12 mouse cellular contexts compared by ENCODE assay signal in genomic region chr14:60592339-60592738, GRCm38 (mm10). TPM values are rescaled to one million over a fixed set of nuclear protein-coding genes. Genes with fewer than 3 reads are reported as not detected.
DNase-seq lines count a peak whose midpoint lies in the region; ATAC-seq and TF ChIP-seq lines count a peak whose summit lies in the region.
"Had no signal": no experiment of that assay in that cellular context is flagged by ENCODE, and none has a peak within 500 bp of the region (broad histone marks: within the 10 kb centered on the region; RNA-seq: fewer than 3 reads in every experiment).

No protein-coding gene starts in this region.

- TF ChIP-seq RAD21 in CH12.LX (IDR thresholded peaks at IDR 0.05; ENCODE audit: low read depth, low read length): no peak

- H3K9me3 ChIP-seq in heart, embryonic 13.5 days: no peaks in the 10 kb centered on the region
- no peaks in the 10 kb centered on the region for H3K9me3 ChIP-seq in kidney, postnatal 0 days (replicated peaks; ENCODE audit: low read length)
- H3K9me3 ChIP-seq in CH12.LX (replicated peaks; ENCODE audit: low read length): no peaks in the 10 kb centered on the region

- ATAC-seq in heart, embryonic 13.5 days (ENCODE audit: extremely low read depth, insufficient number of reproducible peaks, low FRiP score, low TSS enrichment): no peak
- ATAC-seq in kidney, postnatal 0 days (replicated peaks; ENCODE audit: low FRiP score, low read depth): no peak
- ATAC-seq in hematopoietic stem cell, adult 5-6 weeks (replicated peaks in 1 of 2; ENCODE audit: insufficient read depth in 1 of 2, low FRiP score in 2 of 2, low TSS enrichment in 1 of 2, low read depth in 1 of 2, poor library complexity in 2 of 2, severe bottlenecking in 2 of 2): peak; percentile 14 to 15; a peak in 2 of 4 replicates
- ATAC-seq in activated CD4-positive, CD25-positive, alpha-beta regulatory T cell, adult 4 months: no peak
- ATAC-seq: intestine, embryonic 16.5 days had no signal

- H3K9ac ChIP-seq in heart, embryonic 13.5 days: no peak overlapping the region
- no peak overlapping the region for H3K9ac ChIP-seq in kidney, postnatal 0 days (ENCODE audit: low read depth, low read length)
- H3K9ac ChIP-seq in CH12.LX (ENCODE audit: insufficient read depth, low read depth): no peak overlapping the region

- peak overlapping the region; percentile 20; the same call in 1 of the 2 replicates for H3K27ac ChIP-seq in heart, embryonic 13.5 days (replicated peaks)
- H3K27ac ChIP-seq in kidney, postnatal 0 days: peak overlapping the region; percentile 64
- H3K27ac ChIP-seq in CH12.LX (ENCODE audit: insufficient read depth, low read depth): no peak overlapping the region

- in situ Hi-C loops in CH12.LX (cut with MboI; ENCODE audit: low pct_ligation_motif_present, low pct_unique_long_range_greater_than_20kb, low sequenced_read_pairs): no loop called here

- no peak for TF ChIP-seq EP300 in CH12.LX (IDR thresholded peaks at IDR 0.05; ENCODE audit: low read length)

- intact Hi-C loops in heart, postnatal 36 days (cut with DNase I): loop anchor here (2.0 to 5.0 kb wide), 2 partner anchors 35 to 62 kb away; no protein-coding TSS in a partner anchor

- peaks cover 36% of the 10 kb centered on the region for H3K4me1 ChIP-seq in heart, embryonic 13.5 days
- H3K4me1 ChIP-seq in kidney, postnatal 0 days (replicated peaks; ENCODE audit: insufficient read depth, low read length): peaks cover 13% of the 10 kb centered on the region; the same call in 1 of the 2 replicates
- peaks cover 3 to 7% of the 10 kb centered on the region in 2 experiments; a peak in 2 of 4 replicates for H3K4me1 ChIP-seq in CH12.LX (ENCODE audit: control insufficient read depth in 1 of 2, insufficient read depth in 2 of 2)

- TF ChIP-seq CTCF in kidney, postnatal 0 days (IDR thresholded peaks at IDR 0.05; ENCODE audit: low read depth): no peak
- no peak for TF ChIP-seq CTCF in CH12.LX (conservative IDR thresholded peaks at IDR 0.05 in 1 of 2, IDR thresholded peaks at IDR 0.05 in 1 of 2; ENCODE audit: low read depth in 2 of 2, low read length in 2 of 2)

- H3K4me2 ChIP-seq in heart, embryonic 13.5 days: no peak overlapping the region
- H3K4me2 ChIP-seq in kidney, postnatal 0 days (ENCODE audit: low read length): no peak overlapping the region
- H3K4me2 ChIP-seq in CH12.LX (ENCODE audit: insufficient read depth, low read depth, poor library complexity, severe bottlenecking): no peak overlapping the region
- H3K4me2 ChIP-seq: liver, embryonic 11.5 days had no signal

- no peaks in the 10 kb centered on the region for H3K36me3 ChIP-seq in heart, embryonic 13.5 days
- H3K36me3 ChIP-seq in kidney, postnatal 0 days (ENCODE audit: insufficient read depth, low read length): no peaks in the 10 kb centered on the region
- H3K36me3 ChIP-seq in CH12.LX (replicated peaks in 1 of 2; ENCODE audit: control insufficient read depth in 1 of 2, insufficient read depth in 1 of 2, low read length in 1 of 2): no peaks in the 10 kb centered on the region

- H3K4me3 ChIP-seq in heart, embryonic 13.5 days: no peak overlapping the region
- H3K4me3 ChIP-seq in kidney, postnatal 0 days (replicated peaks; ENCODE audit: low read depth, low read length): no peak overlapping the region
- H3K4me3 ChIP-seq in CH12.LX (replicated peaks in 1 of 3; ENCODE audit: low read depth in 2 of 3, low read length in 2 of 3, poor library complexity in 1 of 3): no peak overlapping the region

- TF ChIP-seq POLR2A in CH12.LX (IDR thresholded peaks at IDR 0.05; ENCODE audit: low read depth, low read length): no peak

- H3K27me3 ChIP-seq in heart, embryonic 13.5 days (replicated peaks): peaks cover 29% of the 10 kb centered on the region
- no peaks in the 10 kb centered on the region for H3K27me3 ChIP-seq in kidney, postnatal 0 days (ENCODE audit: insufficient read depth, low read length)
- H3K27me3 ChIP-seq in CH12.LX (replicated peaks): peaks cover 1% of the 10 kb centered on the region

- no peak for DNase-seq in heart, postnatal 36 days
- DNase-seq in kidney, postnatal 0 days (ENCODE audit: low spot score): no peak
- DNase-seq in kidney, postnatal 36 days: no peak
- DNase-seq in CH12.LX (ENCODE audit: extremely low read depth): peak; percentile 29
- DNase-seq in urinary bladder, adult 2 months (ENCODE audit: low spot score): no peak
- DNase-seq: cerebellum, adult 11-12 months; spleen, adult 18-20 months had no signal

- no peaks in the 10 kb centered on the region for H3K79me2 ChIP-seq in CH12.LX (replicated peaks; ENCODE audit: control insufficient read depth, extremely low read depth, insufficient read depth, poor library complexity, severe bottlenecking)

- 69% methylated on average over 5 of the region's 5 CpGs for WGBS in heart, embryonic 13.5 days
- WGBS in kidney, postnatal 0 days: 66% methylated on average over 5 of the region's 5 CpGs

- dilution Hi-C loops in CH12.LX (cut with MboI; ENCODE audit: extremely low pct_ligation_motif_present, extremely low pct_unique_long_range_greater_than_20kb, low sequenced_read_pairs): no loop called here

TF ChIP-seq in CH12.LX, 34 proteins besides CTCF, POLR2A, EP300 and RAD21:
- no peak for TF ChIP-seq NELFE (IDR thresholded peaks at IDR 0.05; ENCODE audit: low read depth, low read length)

RNA-seq across cellular contexts. Expression of gene Spata13, which starts 41.5 kb away (rescaled TPM):
- 13.4 and 14.9 TPM in 2 replicates for polyA plus RNA-seq in heart, embryonic 13.5 days (2015; fragmentation: Nextera tagmentation; extraction: Ambion mirVana)
- 10 to 100 TPM; 13.5 to 16.4 TPM for total RNA-seq in heart, postnatal 36 days (2021)
- polyA plus RNA-seq in kidney, postnatal 0 days (2015; fragmentation: Nextera tagmentation; extraction: Ambion mirVana): 47.4 and 49.9 TPM in 2 replicates
- total RNA-seq in CH12.LX (2012; rRNA removed) (15.9 and 17.0 TPM in 2 replicates), CH12.LX (2014; rRNA removed) (11.6 and 11.8 TPM in 2 replicates)
- 12.5 and 13.6 TPM in 2 replicates for polyA plus RNA-seq in CH12.LX (2012; ENCODE audit: insufficient read length, low read depth)
- total RNA-seq in hematopoietic stem cell, adult 5-6 weeks (2017): 33.3 and 40.7 TPM in 2 replicates
- 26.6 and 39.2 TPM in 2 replicates for polyA plus RNA-seq in urinary bladder, adult 2 months (2012; rRNA removed)
- polyA plus RNA-seq in activated CD4-positive, CD25-positive, alpha-beta regulatory T cell, adult 4 months (2017; shearing (Covaris generic)): 100 to 1,000 TPM in 1 of 2 experiments, 10 to 100 TPM in 1; 85.7 to 107 TPM

Comparison
In these comparisons a context has a peak if more than half of its experiments do, and no peak if none do; other contexts are left out.
1. ATAC-seq: peak in hematopoietic stem cell, adult 5-6 weeks (2 of 2); none in heart, embryonic 13.5 days (single experiment), kidney, postnatal 0 days (single experiment) and activated CD4-positive, CD25-positive, alpha-beta regulatory T cell, adult 4 months (single experiment).